Mouse (Mus musculus): ENCODE measurements around the gene Mllt3. TPM values are rescaled to one million over a fixed set of nuclear protein-coding genes. Genes with fewer than 3 reads are reported as not detected.

The Mllt3 gene
- polyA plus RNA-seq, 1 experiment from 2014 or later: 56.3 TPM

GRCm38 (mm10) chr4:88031211-88032150 is 1.7 kb downstream of the Mllt3 start:
- Histone ChIP-seq H3K9me3 (no peaks in the 10 kb centered on the region), H3K4me3 (peak overlapping the region; percentile 84), H3K4me1 (peaks cover 17% of the 10 kb centered on the region), H3K27ac (peak overlapping the region; percentile 94), H3K27me3 (ENCODE audit: insufficient read depth, poor library complexity, severe bottlenecking) (no peaks in the 10 kb centered on the region), H3K36me3 (peaks cover 9% of the 10 kb centered on the region; the same call in 1 of the 2 replicates)
- WGBS: under 1% methylated on average over 84 of the region's 84 CpGs
- peak; percentile 83 for DNase-seq (ENCODE audit: low spot score)

- Histone ChIP-seq H3K36me3 (peaks cover 25% of the 10 kb centered on the region), H3K9me3 (no peaks in the 10 kb centered on the region), H3K4me3 (no peak overlapping the region), H3K4me1 (peaks cover 5% of the 10 kb centered on the region; the same call in 1 of the 2 replicates), H3K27me3 (ENCODE audit: insufficient read depth, poor library complexity, severe bottlenecking) (no peaks in the 10 kb centered on the region), H3K27ac (no peak overlapping the region)
- 75% methylated on average over 5 of the region's 5 CpGs for WGBS
- DNase-seq (ENCODE audit: low spot score): no peak
Observed at GRCm38 (mm10) chr4:88023567-88023966, 9.6 kb downstream of the Mllt3 start.

GRCm38 (mm10) chr4:88022623-88023022 is 10.5 kb downstream of the Mllt3 start:
- no peak overlapping the region for H3K4me3 ChIP-seq

GRCm38 (mm10) chr4:88020421-88020820 is 12.7 kb downstream of the Mllt3 start:
- no peak overlapping the region for H3K27ac ChIP-seq
- no peaks in the 10 kb centered on the region for H3K27me3 ChIP-seq (ENCODE audit: insufficient read depth, poor library complexity, severe bottlenecking)
- peaks cover 17% of the 10 kb centered on the region; the same call in 1 of the 2 replicates for H3K4me1 ChIP-seq
- 75% methylated on average over 5 of the region's 5 CpGs for WGBS
- DNase-seq (ENCODE audit: low spot score): no peak
- H3K36me3 ChIP-seq: peaks cover 12% of the 10 kb centered on the region; the same call in 1 of the 2 replicates
- no peaks in the 10 kb centered on the region for H3K9me3 ChIP-seq
- no peak overlapping the region for H3K4me3 ChIP-seq

More at GRCm38 (mm10) chr4:88022623-88023022, 10.5 kb downstream of the Mllt3 start:
- Histone ChIP-seq H3K9me3 (no peaks in the 10 kb centered on the region), H3K27ac (no peak overlapping the region), H3K4me1 (peaks cover 3% of the 10 kb centered on the region; the same call in 1 of the 2 replicates), H3K27me3 (ENCODE audit: insufficient read depth, poor library complexity, severe bottlenecking) (no peaks in the 10 kb centered on the region), H3K36me3 (peaks cover 25% of the 10 kb centered on the region)
- DNase-seq (ENCODE audit: low spot score): no peak
- WGBS: 0% methylated on average over 1 of the region's 1 CpGs

GRCm38 (mm10) chr4:88019645-88020044 is 13.5 kb downstream of the Mllt3 start:
- H3K36me3 ChIP-seq: peaks cover 7% of the 10 kb centered on the region; the same call in 1 of the 2 replicates
- H3K27me3 ChIP-seq (ENCODE audit: insufficient read depth, poor library complexity, severe bottlenecking): no peaks in the 10 kb centered on the region
- WGBS: 77% methylated on average over 4 of the region's 4 CpGs
- no peak overlapping the region for H3K27ac ChIP-seq
- H3K4me1 ChIP-seq: peaks cover 24% of the 10 kb centered on the region; the same call in 1 of the 2 replicates
- DNase-seq (ENCODE audit: low spot score): no peak
- no peak overlapping the region for H3K4me3 ChIP-seq
- no peaks in the 10 kb centered on the region for H3K9me3 ChIP-seq

- Histone ChIP-seq H3K27ac (no peak overlapping the region), H3K36me3 (no peaks in the 10 kb centered on the region), H3K9me3 (no peaks in the 10 kb centered on the region), H3K4me1 (peaks cover 38% of the 10 kb centered on the region), H3K27me3 (ENCODE audit: insufficient read depth, poor library complexity, severe bottlenecking) (no peaks in the 10 kb centered on the region), H3K4me3 (no peak overlapping the region)
- no peak for DNase-seq (ENCODE audit: low spot score)
- 78% methylated on average over 18 of the region's 18 CpGs for WGBS
Observed at GRCm38 (mm10) chr4:88017452-88018350, 15.5 kb downstream of the Mllt3 start.

- Histone ChIP-seq H3K36me3 (peaks cover 6% of the 10 kb centered on the region; the same call in 1 of the 2 replicates), H3K4me3 (no peak overlapping the region), H3K9me3 (no peaks in the 10 kb centered on the region), H3K4me1 (peaks cover 46% of the 10 kb centered on the region), H3K27me3 (ENCODE audit: insufficient read depth, poor library complexity, severe bottlenecking) (no peaks in the 10 kb centered on the region), H3K27ac (peak overlapping the region; percentile 6; the same call in 1 of the 2 replicates)
- 70% methylated on average over 5 of the region's 5 CpGs for WGBS
- DNase-seq (ENCODE audit: low spot score): no peak
Observed at GRCm38 (mm10) chr4:88015765-88016164, 17.4 kb downstream of the Mllt3 start.

GRCm38 (mm10) chr4:88015261-88015660 is 17.9 kb downstream of the Mllt3 start:
- H3K9me3 ChIP-seq: no peaks in the 10 kb centered on the region
- H3K27ac ChIP-seq: peak overlapping the region; percentile 6; the same call in 1 of the 2 replicates
- H3K27me3 ChIP-seq (ENCODE audit: insufficient read depth, poor library complexity, severe bottlenecking): no peaks in the 10 kb centered on the region
- 44% methylated on average over 7 of the region's 7 CpGs for WGBS
- peaks cover 6% of the 10 kb centered on the region; the same call in 1 of the 2 replicates for H3K36me3 ChIP-seq
- peaks cover 46% of the 10 kb centered on the region for H3K4me1 ChIP-seq
- DNase-seq (ENCODE audit: low spot score): no peak
- H3K4me3 ChIP-seq: no peak overlapping the region

- DNase-seq (ENCODE audit: low spot score): no peak
- Histone ChIP-seq H3K4me3 (no peak overlapping the region), H3K36me3 (peaks cover 13% of the 10 kb centered on the region), H3K9me3 (no peaks in the 10 kb centered on the region), H3K4me1 (peaks cover 55% of the 10 kb centered on the region), H3K27me3 (ENCODE audit: insufficient read depth, poor library complexity, severe bottlenecking) (no peaks in the 10 kb centered on the region), H3K27ac (0 out of 2 replicates have a peak overlapping the region, but pooled peaks have one; percentile 29)
- 43% methylated on average over 4 of the region's 4 CpGs for WGBS
Observed at GRCm38 (mm10) chr4:88012774-88013173, 20.4 kb downstream of the Mllt3 start.

- DNase-seq (ENCODE audit: low spot score): no peak
- Histone ChIP-seq H3K36me3 (peaks cover 13% of the 10 kb centered on the region), H3K4me3 (no peak overlapping the region), H3K9me3 (no peaks in the 10 kb centered on the region), H3K4me1 (peaks cover 49% of the 10 kb centered on the region), H3K27me3 (ENCODE audit: insufficient read depth, poor library complexity, severe bottlenecking) (no peaks in the 10 kb centered on the region), H3K27ac (no peak overlapping the region; the same call in 1 of the 2 replicates)
- 73% methylated on average over 4 of the region's 4 CpGs for WGBS
Observed at GRCm38 (mm10) chr4:88011870-88012572, 21.1 kb downstream of the Mllt3 start.

- H3K9me3 ChIP-seq: no peaks in the 10 kb centered on the region
- H3K27ac ChIP-seq: no peak overlapping the region
- H3K4me1 ChIP-seq: peaks cover 41% of the 10 kb centered on the region
- H3K27me3 ChIP-seq (ENCODE audit: insufficient read depth, poor library complexity, severe bottlenecking): no peaks in the 10 kb centered on the region
- no peak overlapping the region for H3K4me3 ChIP-seq
- 79% methylated on average over 5 of the region's 5 CpGs for WGBS
- no peak for DNase-seq (ENCODE audit: low spot score)
- H3K36me3 ChIP-seq: peaks cover 13% of the 10 kb centered on the region
Observed at GRCm38 (mm10) chr4:88010441-88010840, 22.7 kb downstream of the Mllt3 start.

GRCm38 (mm10) chr4:88005801-88006200 is 27.4 kb downstream of the Mllt3 start:
- Histone ChIP-seq H3K36me3 (peaks cover 17% of the 10 kb centered on the region; the same call in 1 of the 2 replicates), H3K4me3 (no peak overlapping the region), H3K4me1 (peaks cover 28% of the 10 kb centered on the region), H3K27ac (no peak overlapping the region), H3K27me3 (ENCODE audit: insufficient read depth, poor library complexity, severe bottlenecking) (no peaks in the 10 kb centered on the region), H3K9me3 (no peaks in the 10 kb centered on the region)
- 91% methylated on average over 3 of the region's 3 CpGs for WGBS
- no peak for DNase-seq (ENCODE audit: low spot score)
